Mouse (Mus musculus) yolk sac, embryonic 10.5 days (tissue): ENCODE measurements at regions not wholly inside any gene's neighbourhood (a gene's known extent, or its start where the extent isn't known, plus 50 kb on each side); places are given as distances from the start of the nearest gene placed in this dataset.

Experiments
- DNase-seq: peaks from one replicate; pipeline ENCODE4 v3.0.0-alpha.2; 2017; ENCODE audit warnings: low spot score

GRCm38 (mm10) chr10:92232081-92232480 lies 490.1 kb downstream of the Nedd1 start:
- DNase-seq, result no peak

DNA sequence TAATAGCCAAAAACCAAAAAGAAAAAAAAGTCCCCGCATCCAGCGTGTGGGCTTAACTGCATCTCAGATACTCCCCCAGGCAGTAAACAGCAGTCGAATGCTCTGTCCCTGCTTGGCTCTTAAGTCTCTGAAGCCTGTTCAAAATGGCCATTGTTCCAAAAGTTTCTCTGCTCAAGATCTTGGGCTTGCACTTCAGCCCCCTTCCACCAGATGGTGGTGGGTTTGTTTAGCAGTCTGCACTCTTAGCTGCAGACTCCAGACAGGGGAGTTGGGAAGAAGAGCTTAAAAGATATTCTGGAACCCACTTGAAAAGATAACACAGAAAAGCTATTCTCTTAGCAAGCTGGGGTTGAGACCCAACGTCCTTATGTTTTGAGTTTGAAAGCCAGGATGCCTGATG lies 496.4 kb downstream of the Nedd1 start:
- no peak for DNase-seq

DNA sequence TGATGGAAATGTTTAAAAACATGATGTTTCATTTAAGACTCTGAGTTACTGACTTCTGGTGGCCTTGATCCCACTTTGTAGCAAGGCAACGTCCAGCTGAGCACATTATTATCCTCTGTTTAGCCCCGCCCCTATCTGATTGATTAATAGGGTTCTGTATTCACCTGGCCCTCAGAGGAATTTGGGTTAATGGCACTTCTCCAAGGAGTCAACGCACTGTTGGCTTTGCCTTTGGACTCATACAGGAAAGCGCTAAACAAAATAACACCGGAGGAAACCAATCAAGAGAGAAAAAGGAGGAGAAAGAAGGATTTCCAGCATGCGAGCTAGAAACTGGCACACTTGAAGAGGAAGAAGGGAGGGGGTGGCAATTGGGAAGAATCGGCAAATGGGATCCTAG lies 497.1 kb downstream of the Nedd1 start:
- DNase-seq, result no peak

DNA sequence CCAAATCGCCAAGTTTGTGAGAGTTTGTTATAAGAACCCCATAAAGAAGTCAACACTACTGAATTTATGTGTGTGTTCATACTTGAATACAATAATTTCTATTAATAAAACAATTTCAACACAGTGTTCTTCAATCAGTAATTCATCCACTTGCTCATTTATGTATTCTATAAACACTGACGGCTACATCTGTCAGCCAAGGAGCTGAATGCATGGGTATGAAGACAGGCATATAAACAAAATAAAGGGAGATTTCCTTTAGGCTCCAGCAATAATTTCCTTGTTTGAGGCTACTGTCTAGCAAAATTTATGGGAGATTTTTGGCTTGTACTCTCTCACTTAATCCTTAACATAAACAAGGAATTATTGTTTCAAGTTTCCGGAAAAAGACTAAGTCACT lies 502.9 kb downstream of the Nedd1 start:
- DNase-seq, result no peak

GRCm38 (mm10) chr10:92170856-92171255 lies 551.4 kb downstream of the Nedd1 start:
- DNase-seq, result no peak

GRCm38 (mm10) chr10:92166057-92166456 lies 556.2 kb downstream of the Nedd1 start:
- no peak for DNase-seq

DNA sequence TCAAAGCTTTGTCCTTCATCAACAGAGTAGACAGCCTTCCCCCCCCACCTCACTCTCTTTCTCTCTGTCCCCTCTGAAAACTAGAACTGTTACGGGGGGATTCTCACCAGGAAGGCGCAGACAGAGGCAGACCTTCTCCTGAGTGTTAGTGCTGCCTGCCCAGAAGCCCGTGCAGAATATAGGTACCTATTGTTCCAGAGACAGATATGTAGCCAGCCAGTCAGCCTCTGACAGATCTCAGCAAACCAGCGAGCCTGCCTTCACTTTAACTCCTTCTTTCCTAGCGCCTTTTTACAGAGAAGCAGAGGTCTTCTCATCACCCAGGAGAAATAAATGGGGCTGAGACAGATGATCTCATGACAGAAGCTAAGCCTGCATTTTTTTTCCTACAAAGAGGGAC lies 557.2 kb downstream of the Nedd1 start:
- no peak for DNase-seq

GRCm38 (mm10) chr10:92164648-92164960 lies 557.6 kb downstream of the Nedd1 start:
- no peak for DNase-seq

GRCm38 (mm10) chr10:92163851-92164647 lies 558.2 kb downstream of the Nedd1 start:
- DNase-seq, result no peak

GRCm38 (mm10) chr10:92163071-92163504 lies 559.1 kb downstream of the Nedd1 start:
- DNase-seq, result no peak

- peak; percentile 13 for DNase-seq
Observed at GRCm38 (mm10) chr10:92162473-92163011, 559.7 kb downstream of the Nedd1 start.

DNA sequence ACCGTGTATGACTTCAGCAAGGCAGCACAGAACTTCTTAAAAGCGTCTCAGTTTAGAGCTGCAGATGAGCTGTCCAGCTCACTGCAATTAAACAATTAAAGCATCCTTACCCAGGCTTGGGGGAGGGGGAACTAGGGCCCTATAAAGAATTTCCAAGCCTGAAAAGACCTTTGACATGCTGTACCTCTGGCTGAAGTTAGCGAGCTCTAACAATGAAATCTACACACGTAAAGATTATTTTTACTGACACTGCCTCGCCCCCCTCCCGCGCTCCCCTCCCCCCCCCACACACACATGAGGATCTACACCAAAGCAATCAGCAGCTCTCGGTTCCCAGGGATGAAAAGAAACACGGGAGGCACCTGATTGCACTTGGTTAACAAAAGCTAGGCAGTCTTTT lies 560.7 kb downstream of the Nedd1 start:
- DNase-seq, result no peak

DNA sequence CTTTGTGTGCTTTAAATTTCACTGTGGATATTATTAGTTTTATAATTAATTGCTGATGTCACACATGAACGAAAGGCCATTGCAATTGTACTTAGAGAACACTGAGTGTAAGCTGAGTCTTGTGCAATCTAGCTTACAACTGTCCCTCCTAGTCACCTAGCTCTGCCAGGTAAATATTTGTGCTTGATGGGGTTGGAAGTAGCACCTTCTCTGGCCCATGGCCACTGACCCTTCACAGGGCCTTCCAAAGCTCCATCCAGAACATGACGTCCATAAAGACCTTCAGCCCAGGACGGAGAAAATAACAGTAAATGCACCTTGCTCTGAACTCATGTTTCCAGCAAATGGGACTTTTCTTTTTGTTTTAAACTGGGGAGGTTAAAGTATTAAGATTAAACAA lies 576.0 kb downstream of the Nedd1 start:
- DNase-seq, result no peak

DNA sequence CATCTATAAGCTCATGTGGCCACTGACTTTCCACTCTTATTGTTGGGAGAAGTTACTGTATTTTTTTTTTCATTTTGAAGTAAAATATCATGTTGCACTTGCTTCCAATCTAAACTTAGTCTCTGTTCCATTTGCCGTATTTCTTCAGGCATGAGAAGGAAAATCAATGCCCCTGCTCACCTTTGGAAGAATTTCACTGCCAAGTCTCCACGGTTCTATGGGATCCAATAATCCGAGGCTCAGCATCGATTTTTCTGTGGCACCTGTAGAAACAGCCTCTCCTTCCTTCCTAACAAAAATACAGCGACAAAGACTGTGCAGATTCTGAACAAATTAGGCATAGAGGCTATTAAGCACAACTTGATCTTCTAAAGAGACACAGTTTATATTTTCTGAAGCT lies 586.7 kb downstream of the Nedd1 start:
- no peak for DNase-seq

DNA sequence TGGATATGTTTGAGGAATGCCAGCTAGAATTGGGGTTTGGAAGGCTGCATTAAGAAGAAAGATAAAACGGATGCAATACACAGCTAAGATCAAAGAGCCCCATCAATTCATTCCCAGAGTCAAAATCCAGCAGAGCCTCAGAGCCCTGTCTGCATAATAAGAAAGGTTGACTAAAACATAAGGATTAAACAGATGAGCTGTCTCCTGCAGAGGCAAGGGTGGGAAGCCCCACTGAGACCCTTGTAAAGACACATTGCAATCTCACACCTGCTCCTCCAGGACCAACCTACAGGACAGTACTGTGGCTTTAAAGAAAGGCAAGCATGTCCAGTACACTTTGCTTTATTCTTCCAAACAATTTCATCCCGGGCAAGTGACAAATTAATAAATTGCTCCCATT lies 609.4 kb downstream of the Nedd1 start:
- DNase-seq, result no peak

- DNase-seq, result no peak
Observed at GRCm38 (mm10) chr10:92106331-92106730, 615.9 kb downstream of the Nedd1 start.

DNA sequence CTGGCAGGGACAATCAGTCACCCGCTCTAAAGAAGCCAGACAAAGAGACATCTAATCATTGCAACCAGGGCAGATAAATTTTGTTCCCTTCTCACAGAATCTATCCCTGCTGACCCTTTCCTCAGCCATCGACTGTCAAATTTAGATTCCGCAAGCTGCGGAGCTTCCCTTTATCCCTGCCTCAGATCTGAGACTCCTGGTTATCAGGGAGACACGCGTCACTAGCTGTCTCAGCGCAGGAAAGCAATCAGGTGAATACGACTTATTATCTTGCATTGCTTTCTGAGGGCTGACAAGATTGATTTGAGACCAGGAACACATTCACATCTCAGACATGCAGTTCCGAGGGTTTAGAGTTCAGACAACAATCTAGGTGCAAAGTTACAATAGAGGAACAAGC lies 618.3 kb downstream of the Nedd1 start:
- DNase-seq, result no peak

DNA sequence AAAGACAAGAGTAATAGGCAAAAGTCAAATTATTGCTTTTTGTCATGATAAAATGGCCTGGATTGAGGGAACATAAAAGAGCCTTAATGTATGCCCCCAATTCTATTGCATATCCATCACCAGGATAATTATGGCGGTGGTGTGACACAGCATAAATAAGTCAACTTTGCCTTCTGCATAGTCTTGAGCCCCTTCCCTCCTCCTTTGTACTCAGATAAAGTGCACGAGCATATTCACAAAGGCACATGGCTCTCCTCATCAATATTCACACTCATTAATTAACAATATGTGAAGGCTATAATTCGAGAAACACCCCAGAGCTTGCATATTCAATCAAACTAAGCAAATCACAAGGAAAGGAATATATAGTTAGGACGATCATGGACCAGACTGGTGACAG lies 619.5 kb downstream of the Nedd1 start:
- DNase-seq, result no peak

- no peak for DNase-seq
Observed at GRCm38 (mm10) chr10:92097562-92097961, 624.7 kb downstream of the Nedd1 start.

GRCm38 (mm10) chr10:92097081-92097480 lies 625.1 kb downstream of the Nedd1 start:
- no peak for DNase-seq

- no peak for DNase-seq
Observed at GRCm38 (mm10) chr10:92091480-92092395, 630.5 kb downstream of the Nedd1 start.

- DNase-seq, result no peak
Observed at GRCm38 (mm10) chr10:92082111-92082510, 640.1 kb downstream of the Nedd1 start.

DNA sequence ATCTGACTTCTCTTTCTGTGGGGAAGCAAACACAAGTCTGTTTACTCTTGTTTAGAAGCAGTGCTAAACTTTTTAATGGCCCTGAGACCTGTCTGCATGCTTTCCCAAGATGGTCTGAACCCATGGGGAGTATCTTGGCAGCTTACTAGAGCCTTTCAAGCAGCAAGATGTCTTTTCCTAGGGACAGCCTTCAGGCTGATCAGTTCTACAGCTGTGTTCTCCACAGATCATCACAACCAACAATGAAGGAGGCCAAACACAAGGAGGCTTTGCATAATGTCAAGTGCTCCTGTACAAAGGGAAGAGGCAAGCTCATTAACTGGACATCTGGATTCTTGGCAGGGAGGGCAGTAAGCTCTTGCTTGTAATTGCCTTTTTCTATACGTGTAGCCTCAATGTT lies 641.0 kb downstream of the Nedd1 start:
- DNase-seq, result no peak
